ENCODE assay signal across 15 mouse cellular contexts in the genomic region with DNA sequence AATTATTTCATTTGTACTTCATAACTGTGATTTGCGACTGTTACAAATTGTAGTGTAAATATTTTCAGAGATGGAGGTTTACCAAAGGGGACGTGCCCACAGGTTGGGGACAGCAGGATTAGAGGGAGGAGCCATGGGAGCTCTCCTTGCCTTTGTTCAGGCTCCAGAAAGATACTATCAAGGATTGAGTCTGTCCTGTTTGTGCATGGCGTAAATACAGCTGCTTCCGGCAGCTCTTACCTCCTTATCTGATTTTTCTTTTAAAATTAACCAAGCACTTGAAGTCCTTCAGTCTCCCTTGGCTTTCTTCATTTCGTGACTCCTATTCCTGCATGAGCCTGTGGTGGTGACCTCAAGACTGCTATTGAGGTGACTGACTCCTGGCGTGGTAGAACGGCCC. TPM values are rescaled to one million over a fixed set of nuclear protein-coding genes. Genes with fewer than 3 reads are reported as not detected.
DNase-seq lines count a peak whose midpoint lies in the region; ATAC-seq and TF ChIP-seq lines count a peak whose summit lies in the region.
"Had no signal": no experiment of that assay in that cellular context is flagged by ENCODE, and none has a peak within 500 bp of the region (broad histone marks: within the 10 kb centered on the region; RNA-seq: fewer than 3 reads in every experiment).

No protein-coding gene starts in this region.

- H3K9me3 ChIP-seq in intestine, postnatal 0 days (ENCODE audit: control insufficient read depth) = no peaks in the 10 kb centered on the region
- no peaks in the 10 kb centered on the region for H3K9me3 ChIP-seq in intestine, embryonic 15.5 days
- H3K9me3 ChIP-seq in midbrain, embryonic 10.5 days (replicated peaks) = no peaks in the 10 kb centered on the region
- H3K9me3 ChIP-seq in midbrain, postnatal 0 days (ENCODE audit: low read length) = no peaks in the 10 kb centered on the region
- H3K9me3 ChIP-seq in hindbrain, postnatal 0 days (ENCODE audit: low read length) = no peaks in the 10 kb centered on the region
- H3K9me3 ChIP-seq in stomach, embryonic 14.5 days (ENCODE audit: control insufficient read depth, low read depth, low read length) = no peaks in the 10 kb centered on the region
- H3K9me3 ChIP-seq: heart, embryonic 15.5 days had no signal

- no peaks in the 10 kb centered on the region for H3K27me3 ChIP-seq in intestine, postnatal 0 days (replicated peaks; ENCODE audit: control insufficient read depth, insufficient read depth, low read length)
- no peaks in the 10 kb centered on the region for H3K27me3 ChIP-seq in intestine, embryonic 15.5 days (replicated peaks)
- H3K27me3 ChIP-seq in midbrain, embryonic 10.5 days (ENCODE audit: low read depth, poor library complexity, severe bottlenecking) = peaks cover 23% of the 10 kb centered on the region
- H3K27me3 ChIP-seq in midbrain, postnatal 0 days (ENCODE audit: insufficient read depth, low read length) = no peaks in the 10 kb centered on the region
- no peaks in the 10 kb centered on the region for H3K27me3 ChIP-seq in hindbrain, postnatal 0 days (ENCODE audit: insufficient read depth, low read length)
- H3K27me3 ChIP-seq in stomach, embryonic 14.5 days (ENCODE audit: control insufficient read depth, insufficient read depth, low read length) = no peaks in the 10 kb centered on the region
- H3K27me3 ChIP-seq: heart, embryonic 15.5 days had no signal

- H3K4me3 ChIP-seq in intestine, postnatal 0 days (ENCODE audit: low read depth, low read length) = no peak overlapping the region
- H3K4me3 ChIP-seq in intestine, embryonic 15.5 days (replicated peaks) = no peak overlapping the region
- H3K4me3 ChIP-seq in midbrain, embryonic 10.5 days = no peak overlapping the region
- H3K4me3 ChIP-seq in midbrain, postnatal 0 days (ENCODE audit: low read depth, low read length) = no peak overlapping the region
- H3K4me3 ChIP-seq in hindbrain, postnatal 0 days (ENCODE audit: low read length) = no peak overlapping the region
- H3K4me3 ChIP-seq in stomach, embryonic 14.5 days (ENCODE audit: low read depth, low read length) = no peak overlapping the region
- H3K4me3 ChIP-seq: erythroblast, embryonic 14.5 days; heart, embryonic 15.5 days had no signal

- H3K36me3 ChIP-seq in intestine, postnatal 0 days (ENCODE audit: control insufficient read depth, insufficient read depth) = peaks cover 29% of the 10 kb centered on the region
- H3K36me3 ChIP-seq in intestine, embryonic 15.5 days = 0 out of 2 replicates have a peak, but pooled peaks cover 14% of the 10 kb centered on the region
- peaks cover 52% of the 10 kb centered on the region for H3K36me3 ChIP-seq in midbrain, embryonic 10.5 days
- H3K36me3 ChIP-seq in midbrain, postnatal 0 days (ENCODE audit: insufficient read depth, low read length) = peaks cover 16% of the 10 kb centered on the region
- H3K36me3 ChIP-seq in hindbrain, postnatal 0 days (ENCODE audit: insufficient read depth, low read length) = peaks cover 7% of the 10 kb centered on the region; the same call in 1 of the 2 replicates
- peaks cover 4% of the 10 kb centered on the region for H3K36me3 ChIP-seq in stomach, embryonic 14.5 days (ENCODE audit: control insufficient read depth, insufficient read depth, low read length)

- no peak for DNase-seq in midbrain, embryonic 10.5 days (ENCODE audit: low spot score)
- DNase-seq in midbrain, postnatal 0 days (ENCODE audit: low spot score) = no peak
- DNase-seq in hindbrain, postnatal 0 days (ENCODE audit: low spot score) = no peak
- DNase-seq in urinary bladder, postnatal 4 days (ENCODE audit: low spot score in 2 of 2) = no peak
- no peak for DNase-seq in gastrocnemius, adult 8-10 months (ENCODE audit: low spot score in 2 of 2)
- DNase-seq: adrenal gland, postnatal 25 days; embryo, embryonic 11 days; gastrocnemius, postnatal 36 days; kidney, adult 11 months; thymus, adult 18-20 months had no signal

- peaks cover 27% of the 10 kb centered on the region for H3K4me1 ChIP-seq in intestine, postnatal 0 days (replicated peaks; ENCODE audit: control insufficient read depth, insufficient read depth, low read length)
- peaks cover 32% of the 10 kb centered on the region for H3K4me1 ChIP-seq in intestine, embryonic 15.5 days (replicated peaks)
- H3K4me1 ChIP-seq in midbrain, embryonic 10.5 days = peaks cover 39% of the 10 kb centered on the region
- peaks cover 9% of the 10 kb centered on the region; the same call in 1 of the 2 replicates for H3K4me1 ChIP-seq in midbrain, postnatal 0 days (ENCODE audit: insufficient read depth, low read length)
- H3K4me1 ChIP-seq in hindbrain, postnatal 0 days (ENCODE audit: insufficient read depth, low read length) = no peaks in the 10 kb centered on the region
- H3K4me1 ChIP-seq in stomach, embryonic 14.5 days (ENCODE audit: control insufficient read depth, insufficient read depth, low read length) = peaks cover 11% of the 10 kb centered on the region; the same call in 1 of the 2 replicates

- peak overlapping the region; percentile 41; the same call in 1 of the 2 replicates for H3K27ac ChIP-seq in intestine, postnatal 0 days (ENCODE audit: low read depth, low read length)
- H3K27ac ChIP-seq in intestine, embryonic 15.5 days = no peak overlapping the region
- H3K27ac ChIP-seq in midbrain, embryonic 10.5 days (replicated peaks) = 0 out of 2 replicates have a peak overlapping the region, but pooled peaks have one; percentile 1
- no peak overlapping the region for H3K27ac ChIP-seq in midbrain, postnatal 0 days (ENCODE audit: low read depth, low read length)
- H3K27ac ChIP-seq in hindbrain, postnatal 0 days = peak overlapping the region; percentile 11; the same call in 1 of the 2 replicates
- peak overlapping the region; percentile 23; the same call in 1 of the 2 replicates for H3K27ac ChIP-seq in stomach, embryonic 14.5 days (ENCODE audit: low read length)
- H3K27ac ChIP-seq: heart, embryonic 15.5 days had no signal

- no peak for TF ChIP-seq CTCF in intestine, postnatal 0 days (IDR thresholded peaks at IDR 0.05; ENCODE audit: low read depth)
- TF ChIP-seq CTCF in midbrain, postnatal 0 days (IDR thresholded peaks at IDR 0.05) = no peak
- TF ChIP-seq CTCF in hindbrain, postnatal 0 days (IDR thresholded peaks at IDR 0.05; ENCODE audit: low read depth) = no peak

- no peak for ATAC-seq in intestine, postnatal 0 days
- ATAC-seq in intestine, embryonic 15.5 days = no peak
- no peak for ATAC-seq in midbrain, postnatal 0 days (ENCODE audit: low FRiP score)
- ATAC-seq in hindbrain, postnatal 0 days = no peak
- no peak for ATAC-seq in stomach, embryonic 14.5 days (ENCODE audit: insufficient number of reproducible peaks, insufficient read depth, low FRiP score, low read depth)

- no peak overlapping the region for H3K9ac ChIP-seq in intestine, postnatal 0 days (ENCODE audit: low read depth, low read length)
- H3K9ac ChIP-seq in intestine, embryonic 15.5 days = no peak overlapping the region
- H3K9ac ChIP-seq in midbrain, postnatal 0 days (replicated peaks; ENCODE audit: low read length, poor library complexity, severe bottlenecking) = no peak overlapping the region
- H3K9ac ChIP-seq in hindbrain, postnatal 0 days (replicated peaks; ENCODE audit: low read length) = no peak overlapping the region
- H3K9ac ChIP-seq in stomach, embryonic 14.5 days (replicated peaks; ENCODE audit: low read depth, low read length) = no peak overlapping the region
- H3K9ac ChIP-seq: heart, embryonic 15.5 days had no signal

- H3K4me2 ChIP-seq in intestine, postnatal 0 days (replicated peaks; ENCODE audit: low read depth) = no peak overlapping the region
- no peak overlapping the region for H3K4me2 ChIP-seq in intestine, embryonic 15.5 days (replicated peaks)
- H3K4me2 ChIP-seq in midbrain, postnatal 0 days (ENCODE audit: low read depth, low read length, poor library complexity, severe bottlenecking) = no peak overlapping the region
- H3K4me2 ChIP-seq in hindbrain, postnatal 0 days (ENCODE audit: low read depth, low read length) = no peak overlapping the region
- no peak overlapping the region for H3K4me2 ChIP-seq in stomach, embryonic 14.5 days (replicated peaks; ENCODE audit: low read depth, low read length)
- H3K4me2 ChIP-seq: heart, embryonic 15.5 days had no signal

- 34% methylated on average over 7 of the region's 7 CpGs for WGBS in intestine, postnatal 0 days
- WGBS in intestine, embryonic 15.5 days = 53% methylated on average over 7 of the region's 7 CpGs
- WGBS in midbrain, embryonic 10.5 days = 84% methylated on average over 7 of the region's 7 CpGs
- WGBS in midbrain, postnatal 0 days = 79% methylated on average over 7 of the region's 7 CpGs
- 86% methylated on average over 7 of the region's 7 CpGs for WGBS in hindbrain, postnatal 0 days
- 56% methylated on average over 7 of the region's 7 CpGs for WGBS in stomach, embryonic 14.5 days

RNA-seq across cellular contexts. Expression of a gene that starts 26.5 kb away (rescaled TPM):
- 34.8 and 36.2 TPM in 2 replicates for polyA plus RNA-seq in intestine, postnatal 0 days (2015; fragmentation: Nextera tagmentation; extraction: Ambion mirVana)
- polyA plus RNA-seq in intestine, embryonic 15.5 days (2015; fragmentation: Nextera tagmentation; extraction: Ambion mirVana) = 14.3 and 16.3 TPM in 2 replicates
- polyA plus RNA-seq in midbrain, embryonic 10.5 days (2016; fragmentation: Nextera tagmentation; extraction: Ambion mirVana) = 6.8 and 8.7 TPM in 2 replicates
- 83.2 and 85.7 TPM in 2 replicates for total RNA-seq in midbrain, postnatal 0 days (2014; rRNA removed)
- 18.1 and 23.0 TPM in 2 replicates for polyA plus RNA-seq in midbrain, postnatal 0 days (2015; fragmentation: Nextera tagmentation; extraction: Ambion mirVana)
- total RNA-seq in hindbrain, postnatal 0 days (2014; rRNA removed) = 92.3 and 100 TPM in 2 replicates
- 23.7 and 23.9 TPM in 2 replicates for polyA plus RNA-seq in hindbrain, postnatal 0 days (2015; fragmentation: Nextera tagmentation; extraction: Ambion mirVana)
- polyA plus RNA-seq in stomach, embryonic 14.5 days (2014; fragmentation: Nextera tagmentation; extraction: Ambion mirVana) = 15.0 and 16.7 TPM in 2 replicates
- total RNA-seq in gastrocnemius, adult 8-10 months (2022) = 1 to 10 TPM; 2.7 to 4.5 (median 4.0) TPM

Comparison
In these comparisons a context has a peak if more than half of its experiments do, and no peak if none do; other contexts are left out.
1. H3K27ac ChIP-seq: peak in intestine, postnatal 0 days (single experiment), midbrain, embryonic 10.5 days (single experiment), hindbrain, postnatal 0 days (single experiment) and stomach, embryonic 14.5 days (single experiment); none in intestine, embryonic 15.5 days (single experiment) and midbrain, postnatal 0 days (single experiment).